Mouse (Mus musculus) midbrain, embryonic 14.5 days (tissue): ENCODE results near the gene Frmd4a. TPM values are rescaled to one million over a fixed set of nuclear protein-coding genes. Genes with fewer than 3 reads are reported as not detected.

Source experiments
- ATAC-seq: fragments of 200-750 bp; cut with Nextera tagmentation; 2 replicates; pipeline ENCODE4 v1.8.0; 2017; ENCODE audit warnings: moderate number of reproducible peaks, moderate library complexity; ENCODE audit not compliant: low FRiP score, low TSS enrichment
- DNase-seq: peaks from one replicate; pipeline ENCODE4 v3.0.0-alpha.2; 2015
- H3K27ac ChIP-seq: fragments of 300-500 bp; sonication (generic); replicated peaks from 2 replicates; pipeline ENCODE4 v1.5.1; 2014; ENCODE audit warnings: mild to moderate bottlenecking, low read depth, low read length, moderate library complexity
- H3K27me3 ChIP-seq: fragments of 300-500 bp; sonication (generic); 2 replicates; pipeline ENCODE4 v1.6.1; 2014; ENCODE audit warnings: low read length, control low read depth, mixed read lengths; ENCODE audit not compliant: control insufficient read depth, insufficient read depth
- H3K36me3 ChIP-seq: fragments of 300-500 bp; sonication (generic); 2 replicates; pipeline ENCODE4 v1.6.1; 2014; ENCODE audit warnings: low read length, control low read depth; ENCODE audit not compliant: control insufficient read depth, insufficient read depth
- H3K4me1 ChIP-seq: fragments of 300-500 bp; sonication (generic); 2 replicates; pipeline ENCODE4 v1.6.1; 2014; ENCODE audit warnings: mild to moderate bottlenecking, antibody characterized with exemption, low read length, control low read depth; ENCODE audit not compliant: control insufficient read depth, insufficient read depth
- H3K4me2 ChIP-seq: fragments of 300-500 bp; sonication (generic); 2 replicates; pipeline ENCODE4 v1.6.1; 2014; ENCODE audit warnings: mild to moderate bottlenecking, low read length, moderate library complexity
- H3K4me3 ChIP-seq: fragments of 300-500 bp; sonication (generic); replicated peaks from 2 replicates; pipeline ENCODE4 v1.5.1; 2014; ENCODE audit warnings: low read depth, low read length
- H3K9ac ChIP-seq: fragments of 300-500 bp; sonication (generic); replicated peaks from 2 replicates; pipeline ENCODE4 v1.6.1; 2014; ENCODE audit warnings: mild to moderate bottlenecking, low read length, moderate library complexity
- H3K9me3 ChIP-seq: fragments of 300-500 bp; sonication (generic); 2 replicates; pipeline ENCODE4 v1.6.1; 2016; ENCODE audit warnings: low read length, control low read depth, mixed read lengths; ENCODE audit not compliant: control insufficient read depth
- WGBS: fragments of 180-500 bp; shearing (Covaris S2); extraction: QIAGEN DNeasy Blood & Tissue Kit; methylation state at CpG from one replicate; pipeline ENCODE4 v1.1.7; 2014; 5-methylcytosine and 5-hydroxymethylcytosine counted together
- polyA plus RNA-seq: library from polyadenylated mRNA; unstranded; fragments of >200 nt; fragmentation: Nextera tagmentation; extraction: Ambion mirVana; gene quantifications from 2 replicates; pipeline ENCODE4 v1.2.1, GENCODE M21; 2014

Gene Frmd4a
- polyA plus RNA-seq, 1 experiment from 2014 or later = 68.4 TPM

GRCm38 (mm10) chr2:4196041-4196440 lies 178.5 kb downstream of the Frmd4a start:
- WGBS = 77% methylated on average over 4 of the region's 4 CpGs
- no peaks in the 10 kb centered on the region for H3K9me3 ChIP-seq
- no peak for DNase-seq

GRCm38 (mm10) chr2:4209234-4209633 lies 191.7 kb downstream of the Frmd4a start:
- WGBS = 53% methylated on average over 7 of the region's 7 CpGs
- Histone ChIP-seq H3K9me3 (no peaks in the 10 kb centered on the region), H3K4me1 (0 out of 2 replicates have a peak, but pooled peaks cover 3% of the 10 kb centered on the region), H3K27me3 (no peaks in the 10 kb centered on the region), H3K27ac (no peak overlapping the region), H3K4me3 (no peak overlapping the region), H3K9ac (no peak overlapping the region), H3K36me3 (no peaks in the 10 kb centered on the region), H3K4me2 (no peak overlapping the region)
- ATAC-seq = no peak
- no peak for DNase-seq

More at GRCm38 (mm10) chr2:4196041-4196440, 178.5 kb downstream of the Frmd4a start:
- H3K4me3 ChIP-seq = no peak overlapping the region
- ATAC-seq = no peak
- no peak overlapping the region for H3K9ac ChIP-seq
- no peak overlapping the region for H3K27ac ChIP-seq
- no peaks in the 10 kb centered on the region for H3K27me3 ChIP-seq
- peaks cover 13% of the 10 kb centered on the region for H3K4me1 ChIP-seq
- H3K4me2 ChIP-seq = no peak overlapping the region
- H3K36me3 ChIP-seq = no peaks in the 10 kb centered on the region

- ATAC-seq (no peak), DNase-seq (no peak)
- Histone ChIP-seq H3K4me1 (peaks cover 12% of the 10 kb centered on the region), H3K27ac (no peak overlapping the region), H3K27me3 (no peaks in the 10 kb centered on the region), H3K9ac (no peak overlapping the region), H3K36me3 (no peaks in the 10 kb centered on the region), H3K4me2 (no peak overlapping the region), H3K4me3 (no peak overlapping the region), H3K9me3 (peaks cover 5% of the 10 kb centered on the region; the same call in 1 of the 2 replicates)
- WGBS = 0% methylated on average over 1 of the region's 1 CpGs
Measured at GRCm38 (mm10) chr2:4222497-4222828, 204.9 kb downstream of the Frmd4a start.

- Histone ChIP-seq H3K27ac (no peak overlapping the region), H3K36me3 (no peaks in the 10 kb centered on the region), H3K4me1 (peaks cover 21% of the 10 kb centered on the region), H3K4me2 (no peak overlapping the region), H3K27me3 (no peaks in the 10 kb centered on the region), H3K9ac (no peak overlapping the region), H3K4me3 (no peak overlapping the region), H3K9me3 (peaks cover 5% of the 10 kb centered on the region; the same call in 1 of the 2 replicates)
- DNase-seq (no peak), ATAC-seq (no peak)
- 75% methylated on average over 6 of the region's 6 CpGs for WGBS
Measured at GRCm38 (mm10) chr2:4223316-4223715, 205.8 kb downstream of the Frmd4a start.

- no peak for DNase-seq
- Histone ChIP-seq H3K9me3 (peaks cover 5% of the 10 kb centered on the region; the same call in 1 of the 2 replicates), H3K9ac (no peak overlapping the region), H3K36me3 (no peaks in the 10 kb centered on the region), H3K27me3 (no peaks in the 10 kb centered on the region), H3K4me2 (no peak overlapping the region), H3K4me3 (no peak overlapping the region), H3K4me1 (peaks cover 26% of the 10 kb centered on the region), H3K27ac (no peak overlapping the region)
- ATAC-seq = no peak
- 74% methylated on average over 7 of the region's 7 CpGs for WGBS
Measured at GRCm38 (mm10) chr2:4226941-4227558, 209.5 kb downstream of the Frmd4a start.

GRCm38 (mm10) chr2:4227563-4227962 lies 210.0 kb downstream of the Frmd4a start:
- WGBS = 19% methylated on average over 4 of the region's 4 CpGs
- Histone ChIP-seq H3K9ac (no peak overlapping the region), H3K4me3 (no peak overlapping the region), H3K4me2 (no peak overlapping the region), H3K9me3 (peaks cover 5% of the 10 kb centered on the region; the same call in 1 of the 2 replicates), H3K27ac (no peak overlapping the region), H3K4me1 (peaks cover 30% of the 10 kb centered on the region), H3K27me3 (no peaks in the 10 kb centered on the region), H3K36me3 (no peaks in the 10 kb centered on the region)
- no peak for DNase-seq
- no peak for ATAC-seq

GRCm38 (mm10) chr2:4228510-4228909 lies 211.0 kb downstream of the Frmd4a start:
- Histone ChIP-seq H3K36me3 (no peaks in the 10 kb centered on the region), H3K4me1 (peaks cover 40% of the 10 kb centered on the region)
- 19% methylated on average over 3 of the region's 3 CpGs for whole genome bisulfite sequencing

GRCm38 (mm10) chr2:4232335-4232734 lies 214.8 kb downstream of the Frmd4a start:
- WGBS = 24% methylated on average over 3 of the region's 3 CpGs
- H3K27ac ChIP-seq = peak overlapping the region; percentile 77; the same call in 1 of the 2 replicates
- H3K9ac ChIP-seq = no peak overlapping the region; the same call in 1 of the 2 replicates
- peak overlapping the region; percentile 43 for H3K4me2 ChIP-seq
- H3K4me1 ChIP-seq = peaks cover 35% of the 10 kb centered on the region
- H3K27me3 ChIP-seq = no peaks in the 10 kb centered on the region
- no peaks in the 10 kb centered on the region for H3K9me3 ChIP-seq
- peak; percentile 10; the same call in 1 of the 2 replicates for ATAC-seq
- H3K36me3 ChIP-seq = no peaks in the 10 kb centered on the region
- no peak for DNase-seq
- H3K4me3 ChIP-seq = no peak overlapping the region

More at GRCm38 (mm10) chr2:4228510-4228909, 211.0 kb downstream of the Frmd4a start:
- Histone ChIP-seq H3K27me3 (no peaks in the 10 kb centered on the region), H3K4me3 (no peak overlapping the region), H3K4me2 (no peak overlapping the region), H3K27ac (0 out of 2 replicates have a peak overlapping the region, but pooled peaks have one; percentile 42), H3K9me3 (peaks cover 5% of the 10 kb centered on the region; the same call in 1 of the 2 replicates), H3K9ac (no peak overlapping the region)
- 0 out of 2 replicates have a peak, but pooled peaks have one; percentile 22 for ATAC-seq
- DNase-seq = peak; percentile 61
